Mouse (Mus musculus) midbrain, postnatal 0 days (tissue): ENCODE results near the gene Polg2. TPM values are rescaled to one million over a fixed set of nuclear protein-coding genes. Genes with fewer than 3 reads are reported as not detected.
A peak's percentile ranks its signal among the peaks of the same experiment; 100 is the strongest.
"Not testable (repeated sequence)": the region's sequence is repeated elsewhere in the genome, so short reads cannot be mapped to it uniquely, and the experiment has no call there.

Experiments
- ATAC-seq: fragments of 200-750 bp; cut with Nextera tagmentation; 2 replicates; pipeline ENCODE4 v1.8.0; 2017; ENCODE audit warnings: moderate number of reproducible peaks, mild to moderate bottlenecking, moderate TSS enrichment, moderate library complexity; ENCODE audit not compliant: low FRiP score
- DNase-seq: peaks from one replicate; pipeline ENCODE4 v3.0.0-alpha.2; 2015; ENCODE audit warnings: low spot score
- H3K27ac ChIP-seq: fragments of 300-500 bp; sonication (generic); 2 replicates; pipeline ENCODE4 v1.5.1; 2014; ENCODE audit warnings: low read depth, mild to moderate bottlenecking, low read length, mixed read lengths
- H3K27me3 ChIP-seq: fragments of 300-500 bp; sonication (generic); 2 replicates; pipeline ENCODE4 v1.6.1; 2014; ENCODE audit warnings: low read length, control low read depth, mixed read lengths; ENCODE audit not compliant: insufficient read depth
- H3K36me3 ChIP-seq: fragments of 300-500 bp; sonication (generic); 2 replicates; pipeline ENCODE4 v1.6.1; 2014; ENCODE audit warnings: low read length, control low read depth, mixed read lengths; ENCODE audit not compliant: insufficient read depth
- H3K4me1 ChIP-seq: fragments of 300-500 bp; sonication (generic); 2 replicates; pipeline ENCODE4 v1.6.1; 2014; ENCODE audit warnings: mild to moderate bottlenecking, control low read depth, antibody characterized with exemption, low read length, mixed read lengths; ENCODE audit not compliant: insufficient read depth
- H3K4me2 ChIP-seq: fragments of 300-500 bp; sonication (generic); 2 replicates; pipeline ENCODE4 v1.6.1; 2014; ENCODE audit warnings: low read depth, mild to moderate bottlenecking, low read length, mixed read lengths; ENCODE audit not compliant: poor library complexity, severe bottlenecking
- H3K4me3 ChIP-seq: fragments of 300-500 bp; sonication (generic); 2 replicates; pipeline ENCODE4 v1.5.1; 2014; ENCODE audit warnings: low read depth, mild to moderate bottlenecking, low read length, moderate library complexity
- H3K9ac ChIP-seq: fragments of 300-500 bp; sonication (generic); replicated peaks from 2 replicates; pipeline ENCODE4 v1.6.1; 2014; ENCODE audit warnings: mild to moderate bottlenecking, low read length, moderate library complexity, mixed read lengths; ENCODE audit not compliant: poor library complexity, severe bottlenecking
- H3K9me3 ChIP-seq: fragments of 300-500 bp; sonication (generic); 2 replicates; pipeline ENCODE4 v1.6.1; 2016; ENCODE audit warnings: low read length, control low read depth
- CTCF ChIP-seq: IDR thresholded peaks from 2 replicates; pipeline ENCODE4 v1.5.1; 2016; ENCODE audit warnings: antibody characterized with exemption, mild to moderate bottlenecking
- WGBS: fragments of 180-500 bp; shearing (Covaris S2); extraction: QIAGEN DNeasy Blood & Tissue Kit; methylation state at CpG from one replicate; pipeline ENCODE4 v1.1.7; 2014; 5-methylcytosine and 5-hydroxymethylcytosine counted together
- polyA plus RNA-seq: library from polyadenylated mRNA; unstranded; fragments of >200 nt; fragmentation: Nextera tagmentation; extraction: Ambion mirVana; gene quantifications from 2 replicates; pipeline ENCODE4 v1.2.1, GENCODE M21; 2015
- total RNA-seq: library from RNA; depleted of rRNA; stranded (reverse); fragments of >200 nt; gene quantifications from 2 replicates; pipeline ENCODE4 v1.2.3, GENCODE M21; 2014

Polg2 gene
- total and polyA plus RNA-seq, 2 experiments from 2014 or later = 6.6 to 10.5 TPM

GRCm38 (mm10) chr11:106750121-106750751 is 29.1 kb downstream of the Polg2 start, which contains the start of gene Pecam1:
Gene Pecam1 (minus strand): TSS chr11:106750628.
- Histone ChIP-seq H3K4me3 (no peak within 1 kb of the TSS), H3K36me3 (no peaks in the 10 kb centered on the region), H3K4me1 (no peaks in the 10 kb centered on the region), H3K4me2 (no peak within 1 kb of the TSS), H3K9ac (no peak within 1 kb of the TSS), H3K27ac (no peak within 1 kb of the TSS), H3K27me3 (no peaks in the 10 kb centered on the region), H3K9me3 (no peaks in the 10 kb centered on the region)
- DNase-seq (no peak), ATAC-seq (no peak)
- WGBS = 83% methylated on average over 13 of the region's 13 CpGs
- TF ChIP-seq CTCF = no peak

GRCm38 (mm10) chr11:106749557-106750120 is 29.7 kb downstream of the Polg2 start:
- DNase-seq, H3K4me3 ChIP-seq, H3K9ac ChIP-seq, H3K9me3 ChIP-seq, H3K27me3 ChIP-seq, ATAC-seq, H3K27ac ChIP-seq, H3K4me2 ChIP-seq, H3K36me3 ChIP-seq, H3K4me1 ChIP-seq: not testable (repeated sequence)
- 97% methylated on average over 7 of the region's 7 CpGs for WGBS

DNA sequence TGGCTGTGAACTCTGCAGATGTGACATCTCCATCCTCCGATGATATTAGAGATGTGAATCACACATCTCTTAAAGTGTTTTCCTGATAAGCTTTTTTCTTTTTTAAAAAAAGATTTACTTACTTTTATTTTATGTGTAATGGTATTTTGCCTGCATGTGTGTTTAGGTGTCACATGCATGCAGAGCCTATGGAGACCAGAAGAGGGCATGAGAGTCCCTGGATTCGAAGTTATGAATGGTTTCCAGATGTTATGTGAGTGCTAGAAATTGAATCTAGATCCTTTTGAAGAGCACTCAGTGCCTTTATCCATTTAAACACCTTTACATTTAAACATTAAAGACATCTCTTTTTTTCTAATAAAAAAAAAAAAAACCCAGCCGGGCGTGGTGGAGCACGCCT is 34.4 kb downstream of the Polg2 start:
- Histone ChIP-seq H3K27ac (no peak overlapping the region), H3K4me3 (no peak overlapping the region), H3K9me3 (no peaks in the 10 kb centered on the region), H3K36me3 (no peaks in the 10 kb centered on the region), H3K4me2 (no peak overlapping the region), H3K4me1 (no peaks in the 10 kb centered on the region), H3K9ac (no peak overlapping the region), H3K27me3 (no peaks in the 10 kb centered on the region)
- peak; percentile 51 for TF ChIP-seq CTCF
- DNase-seq (no peak), ATAC-seq (no peak)
- WGBS = 91% methylated on average over 5 of the region's 5 CpGs

GRCm38 (mm10) chr11:106742388-106742841 is 36.9 kb downstream of the Polg2 start:
- no peak overlapping the region for H3K27ac ChIP-seq
- peak; percentile 82 for TF ChIP-seq CTCF
- no peaks in the 10 kb centered on the region for H3K36me3 ChIP-seq
- H3K27me3 ChIP-seq = no peaks in the 10 kb centered on the region
- WGBS = 39% methylated on average over 6 of the region's 6 CpGs
- H3K9ac ChIP-seq = no peak overlapping the region
- no peaks in the 10 kb centered on the region for H3K9me3 ChIP-seq
- H3K4me2 ChIP-seq = no peak overlapping the region
- peak; percentile 71 for DNase-seq
- no peak for ATAC-seq
- H3K4me3 ChIP-seq = no peak overlapping the region
- peaks cover 3% of the 10 kb centered on the region; the same call in 1 of the 2 replicates for H3K4me1 ChIP-seq

DNA sequence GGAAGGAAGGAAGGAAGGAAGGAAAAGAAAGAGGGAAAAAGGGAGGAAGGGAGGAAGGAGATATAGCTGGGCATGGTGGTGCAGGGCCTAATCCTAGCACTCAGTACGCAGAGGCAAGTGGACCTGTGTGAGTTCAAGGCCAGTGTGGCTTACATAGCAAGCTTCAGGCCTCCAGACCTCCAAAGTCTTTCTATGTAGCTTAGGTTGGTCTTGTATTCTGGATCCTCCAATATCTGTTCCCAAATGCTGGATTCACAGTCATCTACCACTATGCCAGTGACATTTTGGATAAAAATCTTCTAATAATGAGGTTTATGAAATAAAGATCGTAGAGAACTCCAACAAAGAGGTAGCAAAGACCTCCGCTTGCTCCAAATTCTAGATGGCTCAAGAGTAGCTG is 37.5 kb downstream of the Polg2 start:
- TF ChIP-seq CTCF = no peak
- Histone ChIP-seq H3K4me3 (no peak overlapping the region), H3K4me1 (peaks cover 8% of the 10 kb centered on the region; the same call in 1 of the 2 replicates), H3K36me3 (no peaks in the 10 kb centered on the region), H3K9ac (no peak overlapping the region), H3K27me3 (no peaks in the 10 kb centered on the region), H3K9me3 (no peaks in the 10 kb centered on the region), H3K4me2 (no peak overlapping the region), H3K27ac (no peak overlapping the region)
- WGBS = 95% methylated on average over 3 of the region's 3 CpGs
- DNase-seq (no peak), ATAC-seq (no peak)

GRCm38 (mm10) chr11:106741232-106741631 is 38.1 kb downstream of the Polg2 start:
- H3K4me1 ChIP-seq = peaks cover 12% of the 10 kb centered on the region
- H3K36me3 ChIP-seq = no peaks in the 10 kb centered on the region
- DNase-seq = peak; percentile 65
- no peak for TF ChIP-seq CTCF
- no peak overlapping the region for H3K4me3 ChIP-seq
- no peak overlapping the region for H3K27ac ChIP-seq
- H3K4me2 ChIP-seq = no peak overlapping the region
- no peaks in the 10 kb centered on the region for H3K9me3 ChIP-seq
- ATAC-seq = no peak
- no peaks in the 10 kb centered on the region for H3K27me3 ChIP-seq
- H3K9ac ChIP-seq = no peak overlapping the region
- 20% methylated on average over 6 of the region's 6 CpGs for WGBS
